Mouse (Mus musculus) brain, embryonic 14.5 days (tissue): ENCODE data around the gene C1qtnf1.

ENCODE experiments used
- CTCF ChIP-seq: fragments of 200-500 bp; IDR thresholded peaks from 2 replicates; pipeline ENCODE4 v1.5.1; 2012; ENCODE audit warnings: inconsistent platforms, mild to moderate bottlenecking, moderate library complexity, borderline replicate concordance; ENCODE audit not compliant: insufficient read depth, insufficient read length; ENCODE audit errors: extremely low read depth
- POLR2A ChIP-seq: fragments of 200-500 bp; IDR thresholded peaks from 2 replicates; pipeline ENCODE4 v1.6.1; 2012; ENCODE audit warnings: mild to moderate bottlenecking, inconsistent platforms, borderline replicate concordance; ENCODE audit not compliant: poor library complexity, insufficient read depth, insufficient read length, severe bottlenecking; ENCODE audit errors: extremely low read depth

DNA sequence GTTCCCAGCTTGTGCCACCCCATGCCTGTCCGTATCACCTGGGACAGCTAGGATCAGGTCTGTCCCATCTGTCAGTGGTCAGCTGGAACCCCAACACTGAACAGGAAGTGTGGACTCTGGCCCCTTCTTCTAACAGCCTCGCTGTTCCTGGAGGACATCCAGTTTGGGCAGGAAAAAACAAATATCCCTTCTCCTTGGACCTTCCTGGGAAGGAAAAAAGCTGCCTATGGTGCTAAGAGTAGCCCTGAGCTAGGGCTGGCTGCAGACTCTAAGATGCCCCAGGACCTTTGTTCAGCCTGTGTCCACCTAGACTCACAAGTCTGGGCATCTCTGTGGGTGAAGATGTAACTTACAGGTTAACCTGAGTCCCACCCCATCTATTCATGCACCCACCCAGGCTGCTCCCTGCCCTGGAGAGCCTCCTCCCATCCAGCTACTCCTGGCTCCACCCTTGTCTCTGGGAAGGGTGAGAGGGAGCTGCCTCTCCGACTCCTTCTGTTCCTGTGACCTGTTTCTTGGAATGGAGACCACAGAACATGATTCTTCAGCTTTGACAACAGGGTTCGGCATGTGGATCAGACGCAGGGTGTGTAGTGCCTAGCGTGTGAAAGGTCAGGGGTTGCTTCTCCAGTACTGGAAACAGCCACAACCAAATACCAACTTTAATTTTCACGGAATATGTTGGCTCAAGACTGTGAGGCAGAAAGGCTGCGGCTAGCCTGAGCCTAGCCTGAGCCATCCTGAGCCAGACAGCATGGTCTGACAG, 1.1 kb downstream of the C1qtnf1 start:
- TF ChIP-seq POLR2A (no peak), CTCF (no peak)
